Mouse (Mus musculus) stomach, postnatal 0 days (tissue): ENCODE measurements at regions not wholly inside any gene's neighbourhood (a gene's known extent, or its start where the extent isn't known, plus 50 kb on each side); places are given as distances from the start of the nearest gene placed in this dataset.

Source experiments
- CTCF ChIP-seq: IDR thresholded peaks from 2 replicates; pipeline ENCODE4 v1.5.1; 2016; ENCODE audit warnings: antibody characterized with exemption, low read depth, mild to moderate bottlenecking, moderate library complexity
- EP300 ChIP-seq: optimal IDR thresholded peaks from 2 replicates; pipeline ENCODE3; 2016; ENCODE audit warnings: antibody characterized with exemption

DNA sequence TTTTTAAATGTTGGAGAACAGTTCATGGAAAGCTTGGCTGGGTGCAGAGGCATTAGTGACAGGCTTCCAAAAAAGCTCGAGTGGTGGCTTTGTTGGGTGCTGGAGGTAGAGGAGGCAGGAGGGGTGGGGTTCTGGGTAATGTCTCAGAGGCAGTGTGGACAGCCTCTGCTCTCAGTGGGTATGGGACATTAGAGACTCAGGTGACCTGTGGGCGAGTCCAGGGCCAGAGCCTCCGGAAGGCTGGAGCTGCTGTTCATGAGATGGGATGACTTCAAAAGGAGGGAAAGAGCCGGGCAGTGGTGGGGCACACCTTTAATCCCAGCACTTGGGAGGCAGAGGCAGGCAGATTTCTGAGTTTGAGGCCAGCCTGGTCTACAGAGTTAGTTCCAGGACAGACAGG is 57.5 kb upstream of the Gm11733 start:
- no peak for TF ChIP-seq CTCF
- no peak for TF ChIP-seq EP300
